Mouse (Mus musculus) brain, embryonic 14.5 days (tissue): ENCODE data around the gene Cenpb.

Source experiments
- CTCF ChIP-seq: fragments of 200-500 bp; IDR thresholded peaks from 2 replicates; pipeline ENCODE4 v1.5.1; 2012; ENCODE audit warnings: inconsistent platforms, mild to moderate bottlenecking, moderate library complexity, borderline replicate concordance; ENCODE audit not compliant: insufficient read depth, insufficient read length; ENCODE audit errors: extremely low read depth
- POLR2A ChIP-seq: fragments of 200-500 bp; IDR thresholded peaks from 2 replicates; pipeline ENCODE4 v1.6.1; 2012; ENCODE audit warnings: mild to moderate bottlenecking, inconsistent platforms, borderline replicate concordance; ENCODE audit not compliant: poor library complexity, insufficient read depth, insufficient read length, severe bottlenecking; ENCODE audit errors: extremely low read depth

DNA sequence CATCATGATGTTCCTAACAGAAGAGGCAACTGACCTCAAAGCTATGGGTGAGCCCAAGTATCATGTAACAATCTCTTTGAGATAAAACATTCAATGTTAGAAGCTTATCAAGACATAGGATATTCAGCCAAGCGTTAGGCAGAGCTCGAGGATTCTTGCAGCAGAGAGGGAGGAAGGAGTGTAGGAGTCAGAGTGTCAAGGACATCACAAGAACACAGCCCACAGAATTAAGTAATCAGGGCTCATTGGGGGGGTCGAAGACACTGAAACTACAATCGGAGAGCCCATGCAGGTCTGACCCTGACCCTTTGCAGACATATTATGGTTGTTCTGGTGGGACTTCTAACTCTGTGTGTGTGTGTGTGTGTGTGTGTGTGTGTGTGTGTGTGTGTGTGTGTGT, 40.2 kb upstream of the Cenpb start:
- TF ChIP-seq POLR2A (no peak), CTCF (no peak)
